Mouse (Mus musculus): ENCODE data around the gene Gna13.
A peak's percentile ranks its signal among the peaks of the same experiment; 100 is the strongest.

Gna13 gene

GRCm38 (mm10) chr11:109361241-109361630 lies 1.4 kb upstream of the Gna13 start:
- no peak for TF ChIP-seq NANOG (IDR thresholded peaks at IDR 0.05; ENCODE audit: borderline replicate concordance, low read length)
- Histone ChIP-seq H3K9me3 (ENCODE audit: low read length) (no peaks in the 10 kb centered on the region), H3K4me1 (replicated peaks; ENCODE audit: low read depth, low read length) (peaks cover 79% of the 10 kb centered on the region), H3K36me3 (ENCODE audit: insufficient read depth, low read length) (peaks cover 20% of the 10 kb centered on the region), H3K4me3 (replicated peaks; ENCODE audit: low read length) (peak overlapping the region; percentile 85), H3K27me3 (ENCODE audit: insufficient read depth, low read length) (no peaks in the 10 kb centered on the region)

GRCm38 (mm10) chr11:109361631-109362462 lies 784 bp upstream of the Gna13 start:
- peaks cover 80% of the 10 kb centered on the region for H3K4me1 ChIP-seq (replicated peaks; ENCODE audit: low read depth, low read length)
- H3K4me3 ChIP-seq (replicated peaks; ENCODE audit: low read length), result peak overlapping the region; percentile 85
- TF ChIP-seq NANOG (IDR thresholded peaks at IDR 0.05; ENCODE audit: borderline replicate concordance, low read length) (no peak), POU5F1 (IDR thresholded peaks at IDR 0.05; ENCODE audit: borderline replicate concordance, low read length) (no peak), CTCF (conservative IDR thresholded peaks at IDR 0.05; ENCODE audit: low read length) (no peak)
- H3K27me3 ChIP-seq (ENCODE audit: insufficient read depth, low read length), result no peaks in the 10 kb centered on the region
- H3K9me3 ChIP-seq (ENCODE audit: low read length), result no peaks in the 10 kb centered on the region
- H3K36me3 ChIP-seq (ENCODE audit: insufficient read depth, low read length), result peaks cover 26% of the 10 kb centered on the region

- H3K4me3 ChIP-seq (replicated peaks; ENCODE audit: low read length), result peak overlapping the region; percentile 94
- peaks cover 81% of the 10 kb centered on the region for H3K4me1 ChIP-seq (replicated peaks; ENCODE audit: low read depth, low read length)
- no peak for TF ChIP-seq NANOG (IDR thresholded peaks at IDR 0.05; ENCODE audit: borderline replicate concordance, low read length)
- no peak for TF ChIP-seq CTCF (conservative IDR thresholded peaks at IDR 0.05; ENCODE audit: low read length)
- TF ChIP-seq POU5F1 (IDR thresholded peaks at IDR 0.05; ENCODE audit: borderline replicate concordance, low read length), result no peak
- H3K36me3 ChIP-seq (ENCODE audit: insufficient read depth, low read length), result peaks cover 42% of the 10 kb centered on the region
- no peaks in the 10 kb centered on the region for H3K9me3 ChIP-seq (ENCODE audit: low read length)
- no peaks in the 10 kb centered on the region for H3K27me3 ChIP-seq (ENCODE audit: insufficient read depth, low read length)
These were observed 831 bp downstream of the Gna13 start for GRCm38 (mm10) chr11:109363191-109364133.

GRCm38 (mm10) chr11:109364337-109364736 lies 1.7 kb downstream of the Gna13 start:
- peaks cover 51% of the 10 kb centered on the region for H3K36me3 ChIP-seq (ENCODE audit: insufficient read depth, low read length)
- no peaks in the 10 kb centered on the region for H3K27me3 ChIP-seq (ENCODE audit: insufficient read depth, low read length)
- H3K4me3 ChIP-seq (replicated peaks; ENCODE audit: low read length), result peak overlapping the region; percentile 94
- H3K4me1 ChIP-seq (replicated peaks; ENCODE audit: low read depth, low read length), result peaks cover 81% of the 10 kb centered on the region
- TF ChIP-seq NANOG (IDR thresholded peaks at IDR 0.05; ENCODE audit: borderline replicate concordance, low read length) (no peak), CTCF (conservative IDR thresholded peaks at IDR 0.05; ENCODE audit: low read length) (no peak), POU5F1 (IDR thresholded peaks at IDR 0.05; ENCODE audit: borderline replicate concordance, low read length) (no peak)
- H3K9me3 ChIP-seq (ENCODE audit: low read length), result no peaks in the 10 kb centered on the region

GRCm38 (mm10) chr11:109364881-109365280 lies 2.2 kb downstream of the Gna13 start:
- Histone ChIP-seq H3K36me3 (ENCODE audit: insufficient read depth, low read length) (peaks cover 56% of the 10 kb centered on the region), H3K27me3 (ENCODE audit: insufficient read depth, low read length) (no peaks in the 10 kb centered on the region), H3K4me1 (replicated peaks; ENCODE audit: low read depth, low read length) (peaks cover 81% of the 10 kb centered on the region), H3K9me3 (ENCODE audit: low read length) (no peaks in the 10 kb centered on the region), H3K4me3 (replicated peaks; ENCODE audit: low read length) (no peak overlapping the region)
- TF ChIP-seq POU5F1 (IDR thresholded peaks at IDR 0.05; ENCODE audit: borderline replicate concordance, low read length) (no peak), CTCF (conservative IDR thresholded peaks at IDR 0.05; ENCODE audit: low read length) (no peak), NANOG (IDR thresholded peaks at IDR 0.05; ENCODE audit: borderline replicate concordance, low read length) (no peak)

- TF ChIP-seq POU5F1 (IDR thresholded peaks at IDR 0.05; ENCODE audit: borderline replicate concordance, low read length), result no peak
- no peak for TF ChIP-seq NANOG (IDR thresholded peaks at IDR 0.05; ENCODE audit: borderline replicate concordance, low read length)
- TF ChIP-seq CTCF (conservative IDR thresholded peaks at IDR 0.05; ENCODE audit: low read length), result no peak
- H3K27me3 ChIP-seq (ENCODE audit: insufficient read depth, low read length), result no peaks in the 10 kb centered on the region
- H3K36me3 ChIP-seq (ENCODE audit: insufficient read depth, low read length), result peaks cover 56% of the 10 kb centered on the region
- H3K4me1 ChIP-seq (replicated peaks; ENCODE audit: low read depth, low read length), result peaks cover 79% of the 10 kb centered on the region
- no peaks in the 10 kb centered on the region for H3K9me3 ChIP-seq (ENCODE audit: low read length)
- no peak overlapping the region for H3K4me3 ChIP-seq (replicated peaks; ENCODE audit: low read length)
These were observed 3.2 kb downstream of the Gna13 start for GRCm38 (mm10) chr11:109365818-109366217.

- Histone ChIP-seq H3K4me3 (replicated peaks; ENCODE audit: low read length) (no peak overlapping the region), H3K4me1 (replicated peaks; ENCODE audit: low read depth, low read length) (peaks cover 78% of the 10 kb centered on the region), H3K27me3 (ENCODE audit: insufficient read depth, low read length) (no peaks in the 10 kb centered on the region), H3K9me3 (ENCODE audit: low read length) (no peaks in the 10 kb centered on the region), H3K36me3 (ENCODE audit: insufficient read depth, low read length) (peaks cover 61% of the 10 kb centered on the region)
- TF ChIP-seq CTCF (conservative IDR thresholded peaks at IDR 0.05; ENCODE audit: low read length) (no peak), NANOG (IDR thresholded peaks at IDR 0.05; ENCODE audit: borderline replicate concordance, low read length) (no peak), POU5F1 (IDR thresholded peaks at IDR 0.05; ENCODE audit: borderline replicate concordance, low read length) (no peak)
These were observed 4.4 kb downstream of the Gna13 start for GRCm38 (mm10) chr11:109366802-109367579.
